Mouse (Mus musculus) heart, embryonic 15.5 days (tissue): ENCODE results near the gene Mlec. TPM values are rescaled to one million over a fixed set of nuclear protein-coding genes. Genes with fewer than 3 reads are reported as not detected.
A peak's percentile ranks its signal among the peaks of the same experiment; 100 is the strongest.

Source experiments
- ATAC-seq: fragments of 200-750 bp; cut with Nextera tagmentation; replicated peaks from 2 replicates; pipeline ENCODE4 v1.8.0; 2017; ENCODE audit warnings: low read depth, moderate TSS enrichment; ENCODE audit not compliant: insufficient number of reproducible peaks, insufficient read depth, low FRiP score
- H3K27ac ChIP-seq: fragments of 300-500 bp; sonication (generic); 2 replicates; pipeline ENCODE4 v1.5.1; 2015; ENCODE audit warnings: mild to moderate bottlenecking, inconsistent platforms
- H3K27me3 ChIP-seq: fragments of 300-500 bp; sonication (generic); 2 replicates; pipeline ENCODE4 v1.6.1; 2015; ENCODE audit warnings: inconsistent platforms
- H3K36me3 ChIP-seq: fragments of 300-500 bp; sonication (generic); 2 replicates; pipeline ENCODE4 v1.6.1; 2015; ENCODE audit warnings: mild to moderate bottlenecking, inconsistent platforms
- H3K4me1 ChIP-seq: fragments of 300-500 bp; sonication (generic); replicated peaks from 2 replicates; pipeline ENCODE4 v1.6.1; 2015; ENCODE audit warnings: inconsistent platforms
- H3K4me2 ChIP-seq: fragments of 300-500 bp; sonication (generic); 2 replicates; pipeline ENCODE4 v1.6.1; 2015; ENCODE audit warnings: inconsistent platforms, mild to moderate bottlenecking, moderate library complexity
- H3K4me3 ChIP-seq: fragments of 300-500 bp; sonication (generic); 2 replicates; pipeline ENCODE4 v1.5.1; 2015; ENCODE audit warnings: mild to moderate bottlenecking, inconsistent platforms
- H3K9ac ChIP-seq: fragments of 300-500 bp; sonication (generic); 2 replicates; pipeline ENCODE4 v1.6.1; 2015; ENCODE audit warnings: mild to moderate bottlenecking, inconsistent platforms
- H3K9me3 ChIP-seq: fragments of 300-500 bp; sonication (generic); replicated peaks from 2 replicates; pipeline ENCODE4 v1.6.1; 2016; ENCODE audit warnings: inconsistent platforms
- WGBS: fragments of 180-500 bp; shearing (Covaris S2); methylation state at CpG from one replicate; pipeline ENCODE4 v1.1.7; 2015; ENCODE audit warnings: mixed read lengths; 5-methylcytosine and 5-hydroxymethylcytosine counted together
- polyA plus RNA-seq: library from polyadenylated mRNA; unstranded; fragments of >200 nt; fragmentation: Nextera tagmentation; extraction: Ambion mirVana; gene quantifications from 2 replicates; pipeline ENCODE4 v1.2.1, GENCODE M21; 2015

The Mlec gene
- polyA plus RNA-seq, 1 experiment from 2014 or later = 54.4 TPM

DNA sequence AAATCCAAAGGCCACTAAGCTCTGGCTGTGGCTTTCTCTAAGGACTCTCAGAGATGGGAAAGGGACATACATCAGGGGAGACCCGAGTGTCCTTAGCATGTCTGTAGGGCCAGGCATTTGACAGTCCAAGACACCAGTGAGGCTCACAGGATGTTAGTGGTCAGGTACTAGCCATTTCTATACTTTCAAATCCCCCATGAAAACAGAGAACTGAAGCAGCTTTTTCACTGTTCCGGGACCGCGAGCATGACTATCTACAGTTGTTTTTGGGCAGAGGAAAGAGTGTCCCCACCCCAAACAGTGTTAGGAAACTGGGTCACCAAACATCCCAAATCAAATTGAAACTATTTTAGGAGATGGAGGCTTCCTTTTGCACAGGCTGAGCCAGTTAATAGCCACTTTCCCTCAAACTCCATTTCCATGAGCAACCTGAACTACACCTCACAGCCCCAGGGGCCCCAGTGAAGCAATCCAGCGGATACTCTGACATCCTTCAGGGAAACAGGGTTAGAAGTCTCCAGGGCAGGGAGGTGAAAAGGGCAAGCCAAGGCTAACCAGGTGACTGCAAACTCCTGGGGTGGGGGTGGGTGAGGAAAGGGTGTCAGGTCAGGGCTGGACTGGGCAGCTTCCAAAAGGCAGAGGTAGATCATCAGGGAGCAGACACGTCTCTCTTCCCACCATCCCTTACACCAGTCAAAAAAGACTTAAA, 24.5 kb downstream of the Mlec start:
- Histone ChIP-seq H3K9ac (peak overlapping the region; percentile 38; the same call in 1 of the 2 replicates), H3K27ac (no peak overlapping the region), H3K36me3 (peaks cover 9% of the 10 kb centered on the region; the same call in 1 of the 2 replicates), H3K9me3 (no peaks in the 10 kb centered on the region), H3K4me2 (peak overlapping the region; percentile 97), H3K27me3 (no peaks in the 10 kb centered on the region), H3K4me3 (peak overlapping the region; percentile 90), H3K4me1 (peaks cover 17% of the 10 kb centered on the region)
- WGBS = 61% methylated on average over 6 of the region's 6 CpGs
- no peak for ATAC-seq

DNA sequence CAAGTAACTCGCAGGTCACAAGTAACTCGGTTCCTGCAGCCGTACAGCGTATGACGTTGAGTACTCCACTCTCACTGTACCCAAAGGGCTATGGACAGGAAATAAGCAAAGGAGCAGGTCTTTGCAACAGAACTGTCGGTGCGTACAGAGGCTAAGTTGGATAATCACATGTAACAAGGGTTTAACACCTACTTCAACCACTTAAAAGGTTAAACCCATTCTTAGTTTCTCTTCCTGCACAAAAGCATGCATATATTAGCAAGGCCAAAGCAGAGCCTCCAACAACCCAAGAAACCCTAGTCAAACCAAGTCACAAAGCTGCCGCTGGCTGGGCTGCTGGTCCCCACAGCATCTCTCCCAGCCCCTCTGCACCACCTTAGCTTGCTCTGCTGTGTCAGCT, 25.5 kb downstream of the Mlec start:
- Histone ChIP-seq H3K4me2 (no peak overlapping the region), H3K27ac (no peak overlapping the region), H3K9ac (no peak overlapping the region), H3K27me3 (no peaks in the 10 kb centered on the region), H3K4me3 (no peak overlapping the region), H3K9me3 (no peaks in the 10 kb centered on the region), H3K4me1 (peaks cover 17% of the 10 kb centered on the region), H3K36me3 (peaks cover 9% of the 10 kb centered on the region; the same call in 1 of the 2 replicates)
- ATAC-seq = no peak
- 85% methylated on average over 8 of the region's 8 CpGs for WGBS

DNA sequence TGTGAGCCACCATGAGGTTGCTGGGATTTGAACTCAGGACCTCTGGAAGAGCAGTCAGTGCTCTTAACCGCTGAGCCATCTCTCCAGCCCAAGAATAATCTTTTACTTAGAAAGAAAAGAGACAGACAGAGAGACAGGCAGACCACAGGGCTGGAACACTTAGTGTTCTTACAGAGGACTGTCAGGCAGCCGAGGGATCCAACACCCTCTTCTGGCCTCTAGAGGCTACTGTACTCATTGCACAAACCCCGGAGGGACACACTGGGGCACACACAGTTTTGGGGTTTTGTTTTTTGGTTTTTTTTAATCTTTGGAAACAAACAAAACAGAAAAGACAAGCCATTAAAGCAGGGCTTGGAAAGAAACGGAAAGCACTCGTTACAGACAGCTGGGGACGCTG, 28.7 kb downstream of the Mlec start:
- H3K4me1 ChIP-seq = peaks cover 27% of the 10 kb centered on the region
- WGBS = 85% methylated on average over 6 of the region's 6 CpGs
- H3K4me2 ChIP-seq = no peak overlapping the region
- no peak overlapping the region for H3K27ac ChIP-seq
- no peaks in the 10 kb centered on the region for H3K9me3 ChIP-seq
- no peak overlapping the region for H3K9ac ChIP-seq
- H3K4me3 ChIP-seq = no peak overlapping the region
- no peak for ATAC-seq
- H3K36me3 ChIP-seq = peaks cover 15% of the 10 kb centered on the region; the same call in 1 of the 2 replicates
- H3K27me3 ChIP-seq = no peaks in the 10 kb centered on the region

DNA sequence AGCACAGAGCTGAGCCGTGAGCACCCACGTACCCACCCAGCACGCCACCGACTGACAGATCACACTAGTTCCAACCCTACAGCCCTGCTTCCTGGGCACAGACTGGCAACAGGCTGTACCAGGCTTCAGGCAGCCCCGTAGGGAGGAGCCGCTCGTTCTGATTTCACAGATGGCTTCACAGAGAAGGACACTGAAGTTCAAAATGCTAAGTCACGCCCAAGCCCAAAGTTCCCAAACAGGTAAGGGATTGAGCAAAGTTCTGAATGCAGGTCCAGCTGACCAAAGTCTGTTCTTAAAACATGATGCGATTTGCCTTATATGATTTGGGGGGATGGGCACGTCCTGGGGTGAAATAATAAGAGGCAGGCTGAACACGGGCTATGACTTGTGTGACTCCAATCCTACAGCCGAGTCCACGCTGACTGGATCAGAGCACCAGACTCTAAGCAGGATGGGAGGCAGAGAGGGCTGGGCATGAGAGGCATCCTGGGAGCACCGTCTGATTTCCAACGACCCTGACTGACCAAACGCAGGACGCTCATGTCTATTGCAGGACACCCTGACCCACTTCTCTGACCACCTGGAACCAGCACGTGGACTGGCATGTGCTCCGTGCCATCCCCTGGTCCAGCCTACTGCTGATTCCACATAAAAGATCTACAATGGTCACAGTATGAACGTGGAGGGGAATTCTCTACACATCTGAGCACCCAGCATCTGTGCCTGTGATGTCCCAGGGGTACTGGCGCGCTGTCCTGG, 30.4 kb downstream of the Mlec start:
- H3K27me3 ChIP-seq = no peaks in the 10 kb centered on the region
- ATAC-seq = no peak
- WGBS = 86% methylated on average over 22 of the region's 22 CpGs
- no peaks in the 10 kb centered on the region for H3K9me3 ChIP-seq
- no peak overlapping the region for H3K27ac ChIP-seq
- no peak overlapping the region for H3K9ac ChIP-seq
- no peak overlapping the region for H3K4me2 ChIP-seq
- peaks cover 13% of the 10 kb centered on the region for H3K4me1 ChIP-seq
- H3K36me3 ChIP-seq = peaks cover 21% of the 10 kb centered on the region
- no peak overlapping the region for H3K4me3 ChIP-seq

DNA sequence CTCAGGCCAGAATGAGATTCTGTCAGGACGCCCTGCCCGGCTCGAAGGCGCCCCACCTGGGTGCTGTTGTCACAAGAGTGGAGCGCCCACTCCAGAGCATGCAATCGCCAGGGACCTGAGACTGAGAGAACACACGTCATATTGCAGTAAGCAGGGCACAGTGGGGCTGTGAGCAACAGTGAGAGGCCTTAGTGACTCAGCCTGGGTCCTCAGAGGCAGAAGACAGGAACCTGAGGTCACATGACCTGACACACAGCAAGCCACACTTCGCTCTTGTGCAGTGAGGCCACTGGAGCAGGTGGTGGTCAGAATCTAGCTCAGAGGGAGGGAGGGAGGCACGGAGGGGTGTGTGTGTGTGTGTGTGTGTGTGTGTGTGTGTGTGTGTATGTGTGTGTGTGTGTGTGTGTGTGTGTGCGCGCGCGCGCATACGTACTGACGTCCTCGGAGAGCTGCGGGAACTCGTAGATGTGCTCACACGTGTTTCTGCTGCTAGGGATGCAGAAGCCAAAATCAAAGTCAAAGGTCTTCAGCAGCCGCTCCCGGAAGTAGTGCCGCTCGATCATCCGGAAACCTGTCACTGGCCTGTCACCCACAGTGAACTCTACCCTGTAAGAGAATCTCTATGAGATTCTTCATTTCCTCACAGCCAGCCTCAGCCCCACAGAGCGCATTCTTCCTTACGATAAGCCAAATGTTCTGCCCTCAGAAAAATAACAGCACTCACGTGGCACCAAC, 31.2 kb downstream of the Mlec start:
- H3K4me1 ChIP-seq = peaks cover 10% of the 10 kb centered on the region; the same call in 1 of the 2 replicates
- 77% methylated on average over 28 of the region's 28 CpGs for WGBS
- H3K27me3 ChIP-seq = no peaks in the 10 kb centered on the region
- ATAC-seq = no peak
- no peak overlapping the region for H3K27ac ChIP-seq
- no peak overlapping the region for H3K4me3 ChIP-seq
- H3K9me3 ChIP-seq = no peaks in the 10 kb centered on the region
- H3K36me3 ChIP-seq = peaks cover 21% of the 10 kb centered on the region
- H3K4me2 ChIP-seq = no peak overlapping the region
- no peak overlapping the region for H3K9ac ChIP-seq

DNA sequence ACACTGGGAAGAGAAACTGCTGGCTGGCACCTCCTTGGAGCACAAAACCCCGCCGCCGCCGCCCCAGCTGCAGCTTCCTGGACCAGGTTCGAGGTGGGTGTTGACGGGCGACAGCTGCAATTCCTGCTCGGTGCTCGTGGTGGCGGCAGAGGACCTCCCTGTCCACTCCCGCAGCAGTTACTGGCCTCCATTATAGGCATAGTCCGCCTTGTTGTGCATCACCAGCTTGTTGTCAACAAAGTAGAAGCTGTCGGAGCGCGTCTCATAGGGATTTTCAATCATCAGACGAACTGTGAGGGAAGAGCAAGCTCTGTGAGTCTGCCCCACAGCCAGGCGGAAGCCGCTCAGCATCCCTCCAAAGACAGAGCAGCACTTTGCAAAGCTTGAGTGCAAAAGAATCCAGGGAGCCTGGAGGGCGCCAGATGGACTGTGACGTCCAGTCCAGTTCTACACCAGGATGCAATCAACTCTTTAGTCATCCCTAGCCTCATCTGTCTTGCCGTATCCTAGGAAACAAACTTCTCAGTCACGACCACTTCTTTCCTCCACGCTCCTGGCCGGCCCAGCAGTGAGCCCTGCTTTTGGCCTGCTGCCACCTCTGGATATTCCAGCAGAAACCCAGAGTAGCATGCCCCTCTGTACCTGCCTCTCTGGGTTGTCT, 32.6 kb downstream of the Mlec start:
- no peaks in the 10 kb centered on the region for H3K9me3 ChIP-seq
- WGBS = 22% methylated on average over 24 of the region's 24 CpGs
- H3K27ac ChIP-seq = no peak overlapping the region
- H3K27me3 ChIP-seq = no peaks in the 10 kb centered on the region
- H3K4me2 ChIP-seq = peak overlapping the region; percentile 22; the same call in 1 of the 2 replicates
- peaks cover 21% of the 10 kb centered on the region for H3K36me3 ChIP-seq
- ATAC-seq = peak; percentile 74; the same call in 1 of the 2 replicates
- peaks cover 13% of the 10 kb centered on the region; the same call in 1 of the 2 replicates for H3K4me1 ChIP-seq
- H3K9ac ChIP-seq = no peak overlapping the region
- no peak overlapping the region for H3K4me3 ChIP-seq

DNA sequence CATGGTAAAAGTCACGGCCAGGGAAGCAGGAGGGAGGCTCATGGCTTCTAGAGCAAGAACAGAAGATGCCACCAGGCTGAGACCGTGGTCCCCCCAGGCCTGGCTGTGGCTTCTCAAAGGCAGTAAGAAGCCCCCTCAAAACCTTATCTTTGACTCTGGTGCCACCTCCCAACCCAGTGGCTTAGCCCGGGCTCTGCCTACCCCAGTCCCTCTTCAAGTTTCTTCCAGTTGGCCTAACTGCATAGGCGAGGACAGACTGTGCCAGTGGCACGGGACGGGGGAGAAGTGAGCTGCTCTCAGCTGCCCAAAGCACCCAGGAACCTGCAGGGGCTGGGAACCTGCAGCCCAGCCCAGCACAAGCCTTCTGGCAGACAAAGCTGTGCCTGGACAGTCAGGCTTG, 33.3 kb downstream of the Mlec start:
- Histone ChIP-seq H3K27me3 (no peaks in the 10 kb centered on the region), H3K4me2 (no peak overlapping the region), H3K27ac (no peak overlapping the region), H3K36me3 (peaks cover 16% of the 10 kb centered on the region), H3K9me3 (no peaks in the 10 kb centered on the region), H3K4me3 (no peak overlapping the region), H3K4me1 (peaks cover 13% of the 10 kb centered on the region; the same call in 1 of the 2 replicates), H3K9ac (no peak overlapping the region)
- ATAC-seq = no peak
- 89% methylated on average over 6 of the region's 6 CpGs for WGBS

DNA sequence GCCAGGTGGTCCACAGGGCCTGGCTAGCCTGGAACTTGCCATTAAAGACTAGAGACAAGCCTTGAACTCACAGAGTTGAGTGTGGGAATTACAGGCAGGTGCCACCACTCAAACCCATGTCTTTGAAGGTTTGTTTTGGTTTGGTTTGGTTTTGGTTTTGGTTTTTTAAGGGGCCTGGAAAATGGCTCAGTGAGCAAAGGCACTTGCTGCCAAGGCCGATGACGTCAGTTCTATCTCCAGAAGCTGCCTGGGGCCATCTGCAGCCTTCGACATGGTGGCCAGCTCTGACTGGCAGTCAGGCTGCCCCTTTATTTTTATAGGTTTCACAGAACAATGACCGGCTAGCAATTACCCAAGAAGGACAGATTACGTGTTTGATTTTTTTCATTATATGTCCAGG, 37.0 kb downstream of the Mlec start:
- H3K4me1 ChIP-seq = peaks cover 20% of the 10 kb centered on the region
- H3K27me3 ChIP-seq = no peaks in the 10 kb centered on the region
- no peaks in the 10 kb centered on the region for H3K9me3 ChIP-seq
- no peak for ATAC-seq
- H3K4me2 ChIP-seq = no peak overlapping the region
- H3K36me3 ChIP-seq = peaks cover 19% of the 10 kb centered on the region
- no peak overlapping the region for H3K9ac ChIP-seq
- H3K4me3 ChIP-seq = no peak overlapping the region
- no peak overlapping the region for H3K27ac ChIP-seq
- WGBS = 70% methylated on average over 5 of the region's 5 CpGs

DNA sequence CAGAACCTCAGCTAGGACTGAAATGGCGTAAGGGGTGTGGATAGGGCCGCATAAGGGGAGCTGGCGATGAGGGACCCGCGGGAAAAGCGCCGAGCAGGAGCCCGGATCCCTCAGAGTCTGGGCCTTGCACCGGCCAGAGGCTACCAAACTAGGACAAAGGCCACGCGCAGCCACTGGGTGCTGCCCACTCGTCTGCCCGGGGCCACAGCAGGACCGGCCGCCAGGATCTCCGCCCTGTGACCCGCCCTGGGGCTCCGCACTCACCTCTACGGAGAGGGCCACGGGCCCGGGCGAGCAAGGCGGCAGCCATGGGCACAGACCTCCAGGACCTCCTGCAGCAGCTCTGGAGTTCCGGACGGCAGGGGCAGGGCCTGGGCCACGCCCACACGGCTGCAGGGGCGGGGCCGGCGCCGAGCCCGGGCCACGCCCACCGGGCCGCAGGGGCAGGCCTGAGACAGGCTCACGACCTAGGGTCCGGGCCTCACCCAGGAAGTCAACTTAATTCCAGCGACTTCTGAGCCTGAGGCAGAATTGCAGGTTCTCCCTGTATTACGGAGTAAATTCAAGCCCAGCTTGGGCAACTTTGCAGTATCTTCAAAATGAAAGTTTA, 38.9 kb downstream of the Mlec start, which contains the start of gene Acads:
TSS of gene Acads (minus strand) at position 386 of the 610 bp plus-strand sequence.
- Histone ChIP-seq H3K9ac (peak within 1 kb of the TSS; percentile 98), H3K27ac (peak within 1 kb of the TSS; percentile 83), H3K4me3 (peak within 1 kb of the TSS; percentile 99), H3K36me3 (peaks cover 26% of the 10 kb centered on the region), H3K27me3 (no peaks in the 10 kb centered on the region), H3K4me1 (peaks cover 10% of the 10 kb centered on the region), H3K9me3 (no peaks in the 10 kb centered on the region), H3K4me2 (peak within 1 kb of the TSS; percentile 85)
- under 1% methylated on average over 39 of the region's 39 CpGs for WGBS
- ATAC-seq = peak; percentile 92

DNA sequence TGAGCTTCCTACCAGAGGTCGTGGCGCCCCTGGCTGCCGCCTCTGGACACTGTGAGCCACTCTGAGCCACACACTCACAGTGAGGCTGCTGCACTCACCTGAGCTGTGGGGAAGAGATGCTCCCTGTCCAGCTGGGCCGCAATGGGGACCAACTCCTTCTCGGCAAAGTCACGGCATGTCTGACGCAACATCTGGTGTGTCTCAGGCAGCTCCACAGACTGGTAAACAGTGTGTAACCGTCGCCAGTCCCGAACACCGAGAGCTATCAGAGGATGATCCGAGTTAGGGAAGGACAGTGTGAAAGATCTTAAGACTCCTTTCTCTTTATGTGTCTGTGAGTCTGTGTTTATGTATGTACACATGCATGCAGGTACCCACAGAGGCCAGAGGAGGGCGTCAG, 40.5 kb downstream of the Mlec start:
- H3K4me2 ChIP-seq = no peak overlapping the region
- ATAC-seq = no peak
- H3K27ac ChIP-seq = no peak overlapping the region
- peaks cover 10% of the 10 kb centered on the region for H3K4me1 ChIP-seq
- H3K4me3 ChIP-seq = no peak overlapping the region
- H3K9ac ChIP-seq = no peak overlapping the region
- peaks cover 30% of the 10 kb centered on the region for H3K36me3 ChIP-seq
- H3K27me3 ChIP-seq = no peaks in the 10 kb centered on the region
- 88% methylated on average over 13 of the region's 13 CpGs for WGBS
- H3K9me3 ChIP-seq = no peaks in the 10 kb centered on the region
